Mouse (Mus musculus) lung, postnatal 14 days (tissue): Measurements from ENCODE around the gene Ptprg.

ENCODE experiments used
- DNase-seq: peaks from one replicate; pipeline ENCODE4 v3.0.0; 2021

Ptprg gene

DNA sequence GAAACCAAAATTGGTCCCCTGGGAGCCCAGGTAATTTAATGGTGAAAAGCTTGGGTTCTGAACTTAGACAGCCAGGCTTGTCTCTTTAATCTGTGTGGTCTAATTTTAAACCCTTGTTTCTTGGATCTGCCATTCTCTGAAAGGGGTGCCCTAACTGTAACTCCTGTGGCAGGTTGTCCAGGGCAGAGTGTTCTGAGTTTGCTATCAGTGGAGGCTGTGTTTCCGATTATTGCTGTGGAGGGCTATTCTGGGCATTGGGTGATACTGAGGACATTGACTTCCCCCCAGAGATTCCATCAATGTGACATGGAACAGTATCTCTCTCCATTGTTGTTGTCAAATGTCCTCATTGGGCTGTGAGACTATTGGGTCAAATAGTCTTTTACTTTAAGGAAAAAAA lies 134.2 kb downstream of the Ptprg start:
- no peak for DNase-seq

DNA sequence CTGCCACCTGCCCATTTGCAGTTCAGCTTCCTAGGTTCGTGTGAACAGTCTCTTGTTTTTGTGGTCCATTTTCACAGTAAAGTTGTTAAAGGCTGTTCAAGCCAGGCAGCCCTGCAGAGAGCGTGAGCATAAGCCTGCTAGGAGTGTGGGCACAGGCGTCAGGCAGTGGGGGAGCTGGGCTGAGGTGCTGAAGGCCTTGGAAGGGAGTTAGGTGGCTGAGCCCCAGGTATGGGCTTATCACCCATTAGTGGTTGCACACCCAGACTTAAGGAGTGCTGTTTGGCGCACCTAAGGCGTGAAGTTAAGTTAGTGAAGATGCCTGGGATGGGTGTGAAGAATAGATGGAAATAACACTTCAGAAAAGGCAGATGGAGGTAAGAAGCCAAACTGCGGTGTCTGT lies 134.8 kb downstream of the Ptprg start:
- DNase-seq = no peak

DNA sequence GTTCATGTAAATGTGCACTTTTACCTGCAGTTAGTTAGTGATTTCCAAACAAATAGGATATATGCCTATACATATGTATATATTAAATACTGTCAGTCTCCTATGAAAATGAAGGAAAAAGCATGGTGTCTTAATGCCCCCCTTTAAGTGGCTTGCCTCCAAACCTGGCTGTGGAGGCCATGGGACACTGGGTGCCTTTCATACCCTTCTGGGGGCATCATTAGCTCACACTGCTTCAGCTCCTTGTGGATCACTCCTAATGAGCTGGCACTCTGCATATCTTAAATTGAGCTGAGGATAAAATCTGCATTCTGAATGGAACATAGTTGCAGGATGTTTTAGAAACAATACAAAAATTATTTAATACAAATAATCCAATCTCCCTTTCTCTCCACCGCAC lies 136.7 kb downstream of the Ptprg start:
- no peak for DNase-seq

DNA sequence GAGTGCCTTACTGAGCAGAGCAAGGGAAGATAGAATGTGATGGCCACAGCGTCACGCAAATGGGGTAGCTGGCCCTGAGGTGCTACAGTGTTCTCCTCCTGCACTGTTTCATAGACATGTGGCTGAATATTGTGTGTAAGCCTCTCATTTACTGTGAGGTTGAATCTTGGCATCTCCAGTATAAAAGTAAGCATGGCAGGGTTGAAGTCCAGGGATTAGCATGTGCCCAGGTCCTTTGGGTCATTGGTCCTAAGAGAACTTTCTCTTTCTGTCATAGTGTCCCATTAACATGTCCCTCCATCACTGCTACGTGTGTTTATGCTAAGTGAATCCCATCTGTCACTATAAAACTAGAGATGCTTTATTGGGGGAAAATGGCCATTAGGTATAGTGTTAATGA lies 138.2 kb downstream of the Ptprg start:
- no peak for DNase-seq

DNA sequence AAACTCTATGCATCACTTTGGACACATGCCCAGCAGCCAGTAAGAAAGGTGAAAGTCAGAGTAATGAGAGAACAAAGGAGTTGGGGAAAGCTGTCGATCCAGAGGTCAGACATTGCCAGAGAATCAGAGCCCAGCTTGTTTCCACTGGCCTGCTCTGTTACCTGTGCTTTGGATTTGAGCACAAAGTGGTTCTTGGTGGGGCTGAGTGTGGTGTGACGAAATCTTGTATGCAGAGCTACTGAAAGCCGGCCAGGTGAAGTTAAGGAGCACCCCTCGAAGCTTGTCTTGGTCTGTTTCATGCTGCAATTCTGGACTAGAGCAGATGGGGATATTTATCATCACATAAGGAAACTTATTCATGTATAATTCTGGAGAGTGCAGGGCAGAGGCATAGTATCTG lies 145.5 kb downstream of the Ptprg start:
- peak; percentile 18 for DNase-seq

DNA sequence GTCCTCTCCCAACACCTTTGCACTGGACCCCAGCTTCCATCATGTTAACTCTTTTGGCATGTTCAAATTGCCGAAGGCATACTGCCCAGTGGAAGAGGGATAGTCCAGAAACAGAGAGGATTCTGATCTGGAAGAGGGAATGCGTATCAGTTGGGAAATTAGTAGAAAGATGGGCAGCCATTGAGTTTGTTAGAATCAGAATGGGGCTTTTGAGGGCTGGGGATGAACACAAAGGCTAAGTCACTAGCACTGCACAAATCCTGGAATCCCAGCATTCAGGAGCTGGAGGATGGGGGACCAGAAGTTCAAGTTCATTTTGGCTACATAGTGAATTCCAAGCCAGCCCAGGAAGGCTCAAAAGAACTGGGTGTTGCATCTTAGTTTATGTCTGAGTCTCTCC lies 146.3 kb downstream of the Ptprg start:
- no peak for DNase-seq

DNA sequence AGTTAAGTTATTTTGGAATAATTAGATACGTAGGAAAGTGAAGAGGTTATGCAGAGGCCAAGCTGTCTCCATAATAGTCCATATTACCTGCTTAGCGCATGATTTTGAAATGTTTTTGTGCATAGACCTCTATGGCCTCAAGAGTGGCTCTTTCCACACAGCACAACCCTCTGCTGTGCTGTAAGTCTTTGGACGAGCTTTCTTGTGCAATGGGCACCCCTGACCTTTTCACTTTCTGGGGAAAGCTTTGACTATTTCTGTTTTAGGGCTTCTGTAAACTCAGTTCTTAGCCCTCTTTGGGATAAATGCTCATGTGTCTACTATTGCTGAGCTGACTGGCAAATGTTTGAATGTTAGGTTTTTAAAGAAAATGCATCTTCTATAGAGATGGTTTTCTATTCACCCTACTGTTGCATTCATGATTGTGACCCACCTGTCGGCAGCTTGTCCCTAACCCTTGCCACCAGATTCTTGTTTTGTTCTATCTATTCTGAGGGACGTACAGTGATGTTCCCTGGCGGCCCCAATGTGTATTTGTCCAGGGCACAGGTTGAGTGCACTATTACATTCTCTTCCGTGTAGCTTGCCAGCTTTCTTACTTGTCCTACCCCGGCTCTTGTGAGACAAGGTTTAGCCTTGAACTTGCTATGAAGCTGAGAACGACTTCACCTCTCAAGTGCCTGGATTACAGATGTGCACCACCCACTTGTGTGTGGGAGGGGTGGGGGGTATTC lies 148.4 kb downstream of the Ptprg start:
- DNase-seq = no peak

DNA sequence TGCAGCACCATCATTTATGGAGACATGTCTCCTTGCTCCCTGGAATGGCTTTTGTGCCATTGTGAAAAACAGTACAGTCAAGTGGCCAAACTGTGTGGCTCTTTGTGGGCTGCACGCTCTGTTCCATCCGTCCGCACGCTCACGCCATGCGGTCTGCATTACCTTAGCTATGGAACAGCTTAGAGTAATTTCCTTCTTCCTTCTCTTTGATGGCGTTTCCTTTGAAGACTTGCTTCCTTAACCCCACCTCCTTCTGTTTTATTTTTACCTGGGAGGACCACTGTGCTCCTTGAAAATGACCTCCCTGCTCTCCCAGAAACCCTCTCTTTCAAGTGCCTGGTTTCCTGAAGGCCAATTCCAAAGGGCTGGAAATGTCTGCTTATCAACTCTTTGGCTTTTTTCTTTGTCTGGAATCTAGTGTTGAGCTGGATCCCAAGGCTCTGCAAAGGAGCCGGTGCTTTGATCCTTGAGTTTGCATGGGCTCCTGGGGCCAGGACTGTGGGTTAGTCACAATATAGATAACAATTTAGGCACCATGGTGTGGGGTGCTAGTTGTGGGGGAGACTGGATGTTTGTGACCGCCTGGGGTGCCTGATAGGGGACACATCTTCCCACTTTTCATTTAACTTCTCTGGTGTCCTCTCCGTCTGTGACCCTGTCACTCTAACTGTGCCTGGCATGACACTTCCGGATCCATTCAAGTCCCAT lies 149.6 kb downstream of the Ptprg start:
- DNase-seq = no peak

DNA sequence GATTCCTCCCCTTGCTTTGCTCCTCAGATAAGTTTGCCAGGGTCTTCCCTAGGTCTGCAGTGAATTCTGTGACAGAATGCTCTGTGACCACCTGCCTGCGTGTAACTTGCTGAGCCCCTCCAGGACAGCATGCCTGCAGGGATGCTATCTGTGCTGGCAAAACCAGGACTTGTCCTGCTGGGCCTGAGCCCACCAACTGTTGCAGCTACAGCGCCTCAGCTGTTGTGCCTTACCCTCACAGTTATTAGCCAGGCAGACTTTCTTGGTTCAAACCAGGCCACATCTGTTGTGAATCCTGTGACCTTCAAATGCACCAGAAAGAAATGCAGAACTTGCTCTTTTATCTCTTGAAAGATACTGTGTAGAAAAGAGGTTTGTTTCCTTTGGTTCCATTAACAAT lies 151.5 kb downstream of the Ptprg start:
- DNase-seq = no peak

DNA sequence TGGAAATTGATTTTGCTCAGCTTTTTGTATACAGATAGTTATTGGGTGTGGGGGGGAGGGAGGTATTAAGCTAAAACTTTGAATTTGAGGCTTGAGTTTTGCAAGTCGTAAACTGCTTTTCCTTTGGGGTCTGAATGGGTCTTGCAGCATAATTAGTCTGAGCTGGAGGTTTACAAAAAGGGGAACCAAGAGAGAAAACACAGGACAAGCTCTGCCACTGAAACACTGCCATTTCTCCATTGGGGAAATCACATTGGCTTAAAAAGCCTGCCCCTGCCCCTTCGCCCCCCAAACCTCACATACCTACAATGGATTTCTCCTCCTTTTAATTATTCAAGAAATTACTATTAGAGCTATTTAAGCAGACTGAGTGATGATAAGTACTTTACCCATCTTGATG lies 156.0 kb downstream of the Ptprg start:
- no peak for DNase-seq

DNA sequence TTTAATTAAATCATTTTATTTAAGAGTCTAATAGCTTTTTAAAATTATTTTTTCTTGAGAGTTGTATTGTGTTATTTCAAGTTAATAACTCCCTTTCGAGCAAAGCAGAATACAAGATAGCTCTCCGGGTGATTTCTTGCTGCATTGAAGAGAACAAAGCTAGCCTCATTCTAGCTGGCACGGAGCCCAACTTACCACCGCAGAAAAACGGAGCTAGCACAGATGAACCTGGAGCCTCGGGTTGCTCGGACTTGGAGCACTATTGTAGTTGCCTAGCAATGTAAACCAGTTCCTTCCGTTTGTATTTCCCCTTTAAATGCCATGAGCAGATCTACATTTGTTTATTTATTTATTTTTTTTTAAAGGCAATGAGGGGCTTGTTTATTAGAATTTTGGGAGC lies 156.5 kb downstream of the Ptprg start:
- DNase-seq = peak; percentile 41

DNA sequence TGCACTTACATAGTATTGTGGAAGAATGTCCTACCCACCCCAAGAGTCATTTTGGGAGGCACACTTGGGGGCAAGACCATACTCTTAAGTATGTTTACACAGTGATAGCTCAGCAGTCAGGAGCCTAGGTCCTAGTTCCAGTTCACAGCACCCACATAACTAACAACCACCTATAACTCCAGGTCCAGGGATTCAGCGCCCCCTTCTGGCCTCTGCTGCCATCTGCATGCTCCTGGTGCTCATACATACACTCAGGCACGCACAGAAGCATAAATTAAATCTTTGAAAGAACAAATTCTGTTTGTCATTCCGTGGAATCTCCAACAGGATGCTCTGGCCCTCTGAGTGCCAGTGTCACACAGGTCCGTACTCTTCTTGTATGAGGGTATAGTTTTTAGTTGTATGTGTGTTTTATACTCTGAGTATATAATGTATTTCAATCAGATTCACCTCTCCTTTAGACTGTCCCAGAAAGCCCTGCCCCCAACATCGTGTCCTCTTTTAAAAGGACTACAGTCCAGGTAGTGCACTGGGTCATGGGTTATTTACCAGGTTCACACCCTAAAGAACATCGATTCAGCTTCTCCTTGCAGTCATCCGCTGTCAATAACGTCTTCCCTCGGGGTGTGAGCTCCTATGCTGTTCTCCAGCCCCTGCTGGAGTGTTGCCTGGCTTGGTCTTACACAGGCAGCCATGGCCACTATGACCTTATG lies 157.2 kb downstream of the Ptprg start:
- DNase-seq = no peak

DNA sequence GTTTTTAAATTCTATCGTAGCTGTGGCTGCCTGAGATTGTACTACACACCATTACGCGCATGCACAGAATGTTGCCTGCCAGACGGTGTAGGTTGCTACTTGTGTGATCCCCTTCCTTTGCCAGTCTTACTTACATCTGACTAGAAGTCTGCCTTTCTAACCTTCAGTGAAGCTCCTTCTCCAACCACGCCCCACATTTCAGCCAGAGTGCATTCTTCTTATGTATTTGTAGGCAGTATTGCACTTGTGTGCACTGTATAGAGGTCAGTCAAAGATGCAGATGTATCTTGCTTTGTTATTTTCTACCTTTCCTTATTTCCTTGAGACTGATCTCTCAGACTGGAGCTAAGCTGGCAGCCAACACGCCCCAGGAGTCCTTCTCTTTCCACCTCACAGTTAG lies 158.8 kb downstream of the Ptprg start:
- DNase-seq = no peak

DNA sequence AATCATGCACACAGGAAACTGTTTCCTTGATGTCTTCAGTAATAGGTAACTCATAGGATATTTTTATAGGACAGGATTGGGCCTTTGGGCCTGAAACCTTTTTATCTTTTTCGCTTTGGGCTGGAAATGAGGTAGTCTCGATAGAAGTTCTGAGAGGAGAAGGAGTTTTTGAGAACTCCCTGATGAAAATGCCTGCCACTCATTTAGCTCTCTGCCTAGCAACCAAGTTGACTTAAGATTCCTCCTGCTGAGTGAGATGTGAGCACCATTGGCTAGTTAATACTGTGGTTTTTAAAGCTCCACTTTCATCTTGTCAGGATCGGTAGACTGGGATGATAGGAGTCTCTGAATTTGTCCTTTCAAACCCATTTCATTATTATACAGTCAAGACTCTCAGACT lies 162.9 kb downstream of the Ptprg start:
- no peak for DNase-seq

DNA sequence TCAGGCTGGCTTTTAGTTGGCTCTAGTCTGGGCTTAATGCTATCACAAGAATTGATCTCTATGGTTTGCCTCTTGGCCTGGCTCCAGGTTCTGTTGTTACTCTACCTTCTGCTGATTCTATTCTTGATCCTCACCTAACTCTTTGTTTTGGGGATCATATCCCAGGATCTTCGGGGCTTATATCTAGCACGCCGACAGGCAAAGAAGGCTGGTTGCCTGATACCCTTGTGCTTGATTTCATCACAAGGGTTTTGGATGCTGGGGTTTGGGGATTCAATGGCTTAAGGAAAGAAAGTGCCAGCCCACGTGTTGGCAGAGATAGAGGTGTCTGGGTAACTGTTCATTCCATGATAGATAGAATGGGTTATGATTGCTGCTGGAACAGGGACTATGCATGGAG lies 164.9 kb downstream of the Ptprg start:
- DNase-seq = no peak

DNA sequence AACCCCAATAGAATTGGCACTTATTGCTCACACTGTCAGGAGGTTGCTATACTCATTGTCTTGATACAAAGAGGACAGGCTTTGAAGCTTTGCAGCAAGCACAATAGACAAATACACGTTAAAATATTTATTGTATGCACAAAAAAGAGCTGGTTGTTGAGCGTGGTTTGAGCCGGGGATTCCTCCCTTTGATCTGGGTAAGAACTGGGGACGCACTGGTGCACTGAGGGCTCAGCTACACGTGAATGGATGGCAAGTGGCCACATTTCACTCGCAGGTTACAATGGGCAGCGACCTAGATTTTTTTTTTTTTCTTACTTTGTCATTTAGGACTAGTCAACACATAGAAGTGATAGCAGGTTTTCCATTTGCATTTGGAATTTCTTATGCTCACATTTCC lies 165.9 kb downstream of the Ptprg start:
- no peak for DNase-seq

DNA sequence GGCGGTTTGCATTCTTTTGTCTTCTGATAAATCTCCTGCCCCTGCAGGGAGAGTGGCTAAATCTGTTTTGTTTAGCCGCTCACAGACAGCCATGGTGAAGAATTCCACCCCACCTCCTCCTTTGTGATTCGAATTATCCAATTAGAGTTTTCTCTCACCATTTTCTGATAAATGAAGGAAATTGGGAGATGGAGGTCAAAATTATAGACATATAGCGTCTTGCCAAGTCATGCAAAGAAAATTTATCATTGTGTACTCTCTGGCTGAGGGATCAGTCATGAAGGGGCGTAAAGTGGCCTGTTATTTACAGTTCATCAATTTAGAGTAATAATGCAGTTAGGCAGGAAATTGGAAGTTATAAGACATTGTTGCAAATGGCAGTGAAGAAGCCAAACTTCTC lies 168.8 kb downstream of the Ptprg start:
- no peak for DNase-seq

DNA sequence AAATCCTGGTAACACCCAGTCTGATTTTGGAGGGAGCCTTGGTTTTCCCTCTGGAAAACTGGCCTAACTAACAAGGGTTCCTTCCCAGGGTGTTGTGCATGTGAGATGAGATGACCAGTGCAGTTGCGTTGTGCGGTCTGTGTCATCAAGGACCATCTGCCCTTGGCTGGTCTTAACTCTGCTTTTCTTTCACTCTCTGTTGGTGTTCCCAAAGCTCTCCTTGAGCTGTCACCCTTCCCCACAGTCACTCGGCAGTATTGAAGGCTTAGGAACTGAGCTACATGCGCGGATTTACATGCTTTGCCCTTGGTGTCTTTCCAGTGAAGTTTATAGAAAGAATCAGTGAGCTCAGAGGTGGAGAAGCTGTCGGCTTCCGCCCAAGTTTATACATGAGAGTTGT lies 170.5 kb downstream of the Ptprg start:
- DNase-seq = no peak

DNA sequence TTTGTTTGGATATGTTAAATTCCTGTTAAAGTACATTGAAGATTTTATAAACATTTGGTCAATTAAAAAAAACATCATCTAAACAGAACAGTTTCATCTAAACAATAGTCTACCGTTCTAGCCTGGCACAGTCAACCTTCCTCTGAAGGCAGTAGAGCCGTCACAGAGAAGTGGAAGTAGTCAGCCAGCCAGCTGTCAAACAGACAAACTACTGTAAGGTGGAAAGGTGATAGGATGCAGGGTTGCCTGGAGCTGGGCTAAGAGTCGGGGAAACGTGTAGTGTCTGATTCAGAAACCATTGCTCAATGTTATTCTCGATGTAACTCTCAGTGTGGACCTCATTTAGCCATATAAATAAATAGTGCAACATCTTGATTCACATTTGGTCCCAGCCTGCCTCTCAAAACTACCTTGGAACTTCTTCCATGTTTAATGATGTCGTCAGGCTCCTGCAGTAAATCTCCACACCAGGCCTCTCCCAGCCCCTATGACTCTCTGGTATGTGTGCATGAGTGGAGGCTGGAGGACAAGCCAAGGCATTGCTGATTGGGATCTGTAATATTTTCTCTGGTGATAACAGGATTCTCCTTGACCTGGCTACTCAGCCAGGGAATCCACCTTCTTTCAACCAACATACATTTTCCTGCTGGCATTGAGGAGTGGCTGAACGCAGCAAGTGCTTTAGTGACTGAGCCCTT lies 178.0 kb downstream of the Ptprg start:
- no peak for DNase-seq

DNA sequence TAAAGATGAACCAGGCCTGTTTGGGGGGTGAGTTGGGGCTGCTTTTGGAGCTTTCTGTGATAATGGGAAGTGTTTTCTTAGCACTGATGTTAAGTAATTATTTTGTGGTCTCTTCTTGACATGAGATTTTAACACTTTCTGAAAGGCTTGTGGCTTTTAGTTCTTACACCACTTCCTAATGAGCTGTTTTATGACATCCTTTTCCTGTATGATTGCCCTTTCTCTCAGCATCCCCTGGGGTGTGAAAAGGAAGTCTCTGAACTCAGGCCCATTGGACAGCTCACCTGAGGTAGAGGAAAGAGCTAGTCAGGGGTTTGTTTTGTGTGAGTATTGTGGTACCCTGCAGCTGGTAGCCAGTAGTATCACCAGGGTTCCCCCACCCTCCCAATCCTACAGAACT lies 179.0 kb downstream of the Ptprg start:
- DNase-seq = no peak

DNA sequence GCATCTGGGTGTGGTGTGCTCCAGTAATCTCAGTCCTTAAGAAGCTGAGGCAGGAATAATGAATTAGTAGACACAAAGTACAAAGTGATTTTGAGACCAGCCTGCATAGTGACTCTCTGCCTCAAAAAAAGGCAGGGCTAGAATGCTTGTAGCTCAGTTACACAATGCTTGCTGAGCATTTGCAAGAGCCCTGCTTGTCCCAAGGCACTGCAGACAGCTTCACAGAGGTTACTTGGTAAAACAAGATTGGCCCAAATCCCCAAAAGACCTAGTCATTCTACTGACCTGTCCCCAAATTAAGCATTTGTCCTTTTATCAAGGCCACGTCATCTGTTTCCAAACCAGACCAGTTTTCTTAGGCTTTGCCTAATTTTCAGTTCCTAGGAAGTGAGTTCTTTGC lies 190.4 kb downstream of the Ptprg start:
- DNase-seq = no peak

DNA sequence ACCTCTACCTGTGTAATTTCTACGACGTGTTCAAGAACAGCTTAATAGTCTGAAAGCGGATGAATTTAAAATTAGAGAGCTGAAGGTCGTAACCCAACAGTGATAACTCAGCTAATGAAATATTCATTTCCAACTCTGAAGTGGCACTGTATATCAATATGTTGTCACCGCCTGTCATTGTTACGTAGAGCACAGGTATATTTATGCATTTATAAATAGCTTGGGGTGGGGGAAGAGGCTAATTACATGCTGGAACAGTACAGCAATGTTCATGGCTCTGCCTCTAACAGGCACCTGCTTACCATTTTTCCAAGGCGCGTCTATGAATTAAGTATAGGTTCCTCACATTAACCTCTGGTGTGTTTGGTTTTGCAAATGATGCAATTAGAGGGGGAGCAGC lies 199.3 kb downstream of the Ptprg start:
- DNase-seq = no peak

DNA sequence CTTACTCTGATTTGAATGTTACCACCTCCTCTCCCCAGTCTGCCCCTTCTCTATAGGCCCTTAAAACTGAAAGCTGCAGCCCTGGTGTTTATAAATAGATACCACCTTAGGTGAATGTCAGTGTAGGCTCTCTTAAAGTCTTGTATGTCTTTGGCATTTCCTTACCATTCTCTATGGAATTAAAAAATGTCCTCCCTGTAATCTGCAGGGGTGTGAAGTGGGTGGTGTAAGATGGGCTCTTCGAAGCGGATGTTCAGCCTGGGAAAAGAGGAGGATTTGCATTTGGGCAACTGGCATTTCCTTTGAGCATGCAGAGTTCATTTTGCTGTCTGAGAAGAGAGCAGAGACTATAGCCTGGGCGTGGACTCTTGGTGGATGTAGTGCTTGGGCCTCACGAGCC lies 201.3 kb downstream of the Ptprg start:
- no peak for DNase-seq

DNA sequence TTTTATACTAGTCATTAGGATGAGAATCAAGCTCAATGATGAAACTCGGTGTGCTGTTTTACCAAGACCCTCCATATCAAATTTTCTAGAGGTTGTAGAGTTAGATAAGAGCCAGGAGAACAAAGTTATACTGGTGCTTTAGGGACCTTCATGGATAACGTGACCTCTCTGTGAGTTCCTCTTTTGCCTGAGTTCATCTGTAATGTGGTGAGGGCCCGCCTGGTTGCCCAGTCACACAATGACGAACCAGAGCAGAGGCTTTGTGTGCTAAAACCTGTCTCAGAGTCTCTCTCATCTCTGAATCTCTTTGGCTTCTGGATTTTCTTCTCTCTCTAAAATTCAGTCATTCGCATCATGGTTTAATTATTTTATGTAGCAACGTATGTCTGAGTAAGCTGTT lies 204.9 kb downstream of the Ptprg start:
- DNase-seq = no peak
